Mouse (Mus musculus): ENCODE data around the gene Plcb4.
A peak's percentile ranks its signal among the peaks of the same experiment; 100 is the strongest.

The Plcb4 gene

DNA sequence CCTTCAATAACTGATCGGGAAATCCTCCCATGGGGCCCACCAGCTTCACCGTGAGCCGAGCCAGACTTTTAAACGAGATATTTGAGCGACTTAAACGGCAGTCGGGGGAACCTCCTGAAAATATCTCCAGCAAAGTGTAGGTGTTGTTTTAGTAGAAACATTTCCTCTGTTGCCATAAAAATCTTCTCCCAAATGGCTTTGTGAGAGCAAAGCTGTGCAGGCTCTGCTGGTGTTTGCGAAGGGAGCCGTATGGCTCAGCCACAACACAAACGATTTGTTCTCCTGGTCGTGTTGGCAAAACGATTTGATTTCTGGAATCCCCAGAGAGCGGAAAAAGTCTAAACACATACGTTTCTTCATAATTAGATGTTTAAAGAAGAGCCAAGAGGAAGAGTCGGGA, 90.8 kb downstream of the Plcb4 start:
- ATAC-seq (ENCODE audit: insufficient number of reproducible peaks, low FRiP score, low TSS enrichment) = no peak

DNA sequence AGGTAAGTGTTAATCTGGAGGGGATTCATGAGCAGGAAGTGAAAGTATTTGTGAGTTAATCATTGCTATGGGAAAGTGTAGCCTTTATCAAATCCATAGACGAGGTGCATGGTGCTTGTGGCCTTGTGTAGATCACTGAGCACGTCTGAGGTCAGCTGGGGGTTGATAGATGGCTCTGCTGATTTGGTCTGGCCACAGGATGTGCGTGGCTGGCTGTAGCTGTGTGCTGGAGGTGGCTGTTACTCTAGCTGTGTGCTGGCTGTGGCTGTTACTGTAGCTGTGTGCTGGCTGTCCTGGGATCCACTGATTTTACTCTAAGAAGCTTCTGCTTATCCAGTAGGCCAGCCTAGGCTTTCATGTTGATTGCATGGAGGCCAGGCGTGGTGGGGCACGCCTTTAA, 91.9 kb downstream of the Plcb4 start:
- no peak for ATAC-seq (ENCODE audit: insufficient number of reproducible peaks, low FRiP score, low TSS enrichment)

DNA sequence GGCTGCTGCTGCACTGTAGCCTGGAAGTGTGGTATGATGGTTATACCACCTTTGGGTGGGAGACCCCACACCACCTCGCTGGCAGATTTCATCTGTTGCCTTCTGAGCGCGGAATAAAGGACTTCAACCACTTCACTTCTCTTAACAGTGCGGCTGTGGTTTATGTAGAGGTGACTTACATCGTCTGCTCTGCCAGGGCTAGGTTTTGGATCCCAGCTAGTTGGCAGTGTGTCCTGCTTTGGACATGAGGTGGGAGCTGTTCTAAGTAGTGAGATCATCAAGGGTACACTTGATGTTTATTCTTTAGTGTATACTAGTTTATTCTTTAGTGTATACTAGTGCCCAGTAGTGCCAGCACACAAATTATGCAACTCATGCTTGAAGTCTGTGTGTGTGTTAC, 97.0 kb downstream of the Plcb4 start:
- no peak for ATAC-seq (ENCODE audit: insufficient number of reproducible peaks, low FRiP score, low TSS enrichment)

DNA sequence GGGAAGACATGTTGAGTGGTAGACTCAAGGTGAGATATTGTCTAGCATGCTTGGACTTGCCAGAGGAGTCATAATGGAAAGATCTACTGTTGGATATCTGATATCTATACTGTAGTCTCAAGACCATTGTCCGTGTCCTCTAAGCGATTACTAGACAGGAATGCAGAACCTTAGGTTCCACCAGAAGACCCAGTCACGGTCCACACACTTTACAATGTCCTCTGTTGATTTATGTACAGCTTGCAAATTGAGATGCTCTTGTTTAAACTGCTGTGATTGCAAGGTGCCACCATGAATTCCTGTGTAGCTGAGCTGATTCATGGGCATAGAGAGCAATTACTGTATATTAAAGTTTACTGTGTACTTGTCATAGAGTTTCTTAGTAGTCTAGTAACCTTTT, 98.7 kb downstream of the Plcb4 start:
- ATAC-seq (ENCODE audit: insufficient number of reproducible peaks, low FRiP score, low TSS enrichment) = no peak

DNA sequence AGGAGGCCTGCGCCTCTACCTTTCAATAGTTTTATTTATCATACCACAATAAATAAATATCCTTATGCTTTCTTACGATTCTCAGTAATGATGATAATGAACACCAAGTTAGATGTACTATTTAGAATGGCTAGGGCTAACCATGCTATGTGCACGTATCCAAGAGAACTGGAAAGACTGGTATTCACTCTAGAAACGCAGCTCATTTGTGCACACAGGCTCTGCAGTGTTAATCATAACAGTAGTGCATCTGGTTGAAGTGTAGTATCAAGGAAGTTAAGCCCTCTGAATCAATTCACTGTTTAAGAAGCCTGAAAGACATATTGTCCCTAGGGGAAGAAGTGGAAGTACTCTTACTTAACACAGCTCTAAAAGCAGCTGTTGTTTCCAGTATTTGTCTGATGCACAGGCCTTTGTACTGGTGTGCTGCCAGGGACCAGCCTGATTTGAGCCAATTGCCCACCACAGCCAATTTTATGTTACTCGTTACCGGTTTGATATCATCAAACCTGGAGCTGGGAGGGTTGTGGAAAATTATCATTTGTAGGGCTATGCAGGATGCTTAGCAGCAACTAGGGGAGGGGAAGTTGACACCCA, 100.8 kb downstream of the Plcb4 start:
- no peak for ATAC-seq (ENCODE audit: insufficient number of reproducible peaks, low FRiP score, low TSS enrichment)

DNA sequence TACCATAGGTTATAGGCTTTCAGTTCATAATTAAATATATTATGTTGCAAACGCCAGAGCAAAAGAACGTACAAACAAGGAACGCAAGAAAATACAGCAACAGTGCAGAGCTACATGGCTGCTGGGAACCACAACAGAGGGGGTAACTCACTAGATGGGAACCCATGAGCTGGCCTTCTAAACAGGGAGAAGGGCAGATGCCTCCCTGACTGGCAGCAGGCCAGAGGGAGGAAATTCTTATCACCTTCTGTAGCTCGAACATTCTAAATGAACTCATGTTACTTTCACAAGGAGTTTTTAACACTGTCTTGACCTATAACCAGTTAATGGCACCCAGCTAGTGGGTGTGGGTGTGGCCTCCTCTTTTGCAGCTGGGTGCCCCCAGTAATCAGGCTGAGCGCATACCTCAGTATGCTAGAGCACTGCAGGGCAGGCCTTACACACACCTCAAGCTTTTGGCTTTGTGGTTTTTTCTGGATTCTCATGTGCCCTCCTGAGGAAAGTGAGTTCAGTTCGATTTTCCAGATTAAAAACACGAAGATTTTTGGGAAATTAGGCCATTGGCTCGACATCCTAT, 102.5 kb downstream of the Plcb4 start:
- no peak for ATAC-seq (ENCODE audit: insufficient number of reproducible peaks, low FRiP score, low TSS enrichment)

DNA sequence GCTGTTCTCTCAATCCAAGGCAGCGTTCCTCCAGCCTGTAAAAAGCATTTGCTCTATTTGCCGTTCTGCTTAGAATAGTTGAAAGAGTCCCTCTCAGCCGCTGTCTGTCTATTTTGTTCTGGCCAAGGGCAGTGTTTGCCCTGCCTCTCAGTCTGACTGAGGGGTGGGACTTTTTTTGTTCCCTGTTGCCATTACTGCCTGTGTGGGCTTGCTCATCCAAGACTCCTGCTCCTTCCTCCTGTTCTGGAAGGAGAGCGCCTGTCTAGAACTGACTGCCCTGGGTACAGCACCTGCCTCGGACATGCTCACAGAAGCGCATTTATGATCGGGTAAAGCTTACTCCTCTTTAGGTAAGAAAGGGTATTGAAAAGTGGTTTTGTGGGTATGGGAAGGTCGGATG, 105.9 kb downstream of the Plcb4 start:
- ATAC-seq (ENCODE audit: insufficient number of reproducible peaks, low FRiP score, low TSS enrichment) = 0 out of 2 replicates have a peak, but pooled peaks have one; percentile 45

DNA sequence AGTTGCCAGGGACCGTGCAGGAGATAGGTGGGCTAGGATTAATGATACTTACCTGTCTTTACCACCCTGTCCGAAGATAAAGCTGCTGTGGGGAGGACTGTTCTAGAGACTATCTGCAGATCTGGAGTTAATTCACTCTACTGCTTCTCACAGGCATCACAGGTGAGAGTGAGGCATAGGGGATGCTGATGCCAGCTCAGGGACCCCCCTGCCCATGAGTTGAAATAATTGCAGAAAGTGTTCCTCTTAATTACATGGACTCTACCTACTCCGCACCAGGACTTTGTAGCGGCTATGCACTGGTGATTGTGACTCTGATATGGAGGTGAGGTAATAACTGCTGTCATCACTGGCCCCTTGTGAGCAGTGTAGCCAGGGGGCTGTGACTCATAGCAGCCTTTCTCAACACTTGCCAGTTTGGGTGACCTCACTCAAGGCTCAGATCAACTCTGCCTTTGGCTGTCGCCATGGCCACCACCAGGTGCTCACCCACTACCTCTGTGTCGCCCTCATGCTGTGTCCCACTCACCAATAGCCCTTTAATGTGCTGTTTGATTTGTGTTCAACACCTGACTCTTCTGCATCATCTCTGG, 107.8 kb downstream of the Plcb4 start:
- peak; percentile 68 for ATAC-seq (ENCODE audit: insufficient number of reproducible peaks, low FRiP score, low TSS enrichment)

DNA sequence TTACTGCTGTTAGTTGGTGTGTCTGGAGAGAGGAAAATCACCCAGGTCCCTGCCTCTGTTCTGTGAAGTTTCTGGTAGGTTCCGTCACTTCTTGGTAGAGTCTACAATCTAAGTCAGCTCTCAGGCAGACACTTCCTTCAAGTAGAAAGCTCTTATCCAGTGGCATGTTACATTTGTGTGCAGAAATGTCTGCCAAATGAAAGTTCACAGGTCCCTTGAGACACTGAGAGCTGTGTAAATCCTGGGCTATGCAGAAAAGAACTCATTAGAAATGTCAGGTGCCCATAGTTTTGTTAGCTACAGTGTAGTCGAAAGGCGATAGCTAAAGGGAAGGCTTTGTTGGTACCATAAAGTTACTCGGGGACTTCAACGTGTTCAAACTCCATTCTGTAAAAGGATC, 108.7 kb downstream of the Plcb4 start:
- ATAC-seq (ENCODE audit: insufficient number of reproducible peaks, low FRiP score, low TSS enrichment) = no peak

DNA sequence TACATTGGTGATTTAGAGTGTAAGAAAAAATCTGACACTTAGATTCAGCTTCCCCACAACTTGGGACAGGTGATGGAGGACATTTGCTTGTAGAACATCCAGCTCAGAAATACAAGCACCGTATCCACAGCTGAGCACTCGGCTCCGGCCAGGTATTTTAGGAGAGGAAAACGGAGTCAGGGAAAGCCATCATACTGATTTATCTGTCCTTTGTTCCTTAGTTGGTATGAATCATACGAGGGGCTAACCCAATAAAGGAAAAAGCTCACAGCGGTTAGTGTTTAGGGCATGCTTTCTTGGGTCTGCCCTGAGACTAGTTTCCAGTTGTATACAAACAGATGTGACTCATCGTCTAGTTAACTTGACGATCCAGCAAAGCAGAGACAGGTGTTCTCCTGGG, 110.9 kb downstream of the Plcb4 start:
- no peak for ATAC-seq (ENCODE audit: insufficient number of reproducible peaks, low FRiP score, low TSS enrichment)

DNA sequence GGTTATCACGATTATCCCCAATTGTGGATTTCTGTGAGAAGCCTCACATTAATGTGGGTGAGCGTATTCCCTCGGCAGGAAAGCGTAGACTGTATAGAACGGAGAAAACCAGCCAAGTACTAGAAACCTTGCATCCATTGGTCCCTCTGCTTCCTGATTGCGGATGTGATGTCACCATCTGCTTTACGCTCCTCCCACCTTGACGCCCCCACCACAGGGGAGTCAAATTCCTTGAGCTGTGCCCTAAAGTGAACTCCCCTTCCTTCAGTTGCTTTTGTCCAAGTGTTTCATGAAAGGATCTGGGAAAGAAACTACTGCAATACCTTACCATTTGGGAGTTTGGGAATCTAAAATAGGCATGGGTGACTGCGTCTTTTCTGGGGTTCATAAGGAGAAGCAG, 111.4 kb downstream of the Plcb4 start:
- no peak for ATAC-seq (ENCODE audit: insufficient number of reproducible peaks, low FRiP score, low TSS enrichment)

DNA sequence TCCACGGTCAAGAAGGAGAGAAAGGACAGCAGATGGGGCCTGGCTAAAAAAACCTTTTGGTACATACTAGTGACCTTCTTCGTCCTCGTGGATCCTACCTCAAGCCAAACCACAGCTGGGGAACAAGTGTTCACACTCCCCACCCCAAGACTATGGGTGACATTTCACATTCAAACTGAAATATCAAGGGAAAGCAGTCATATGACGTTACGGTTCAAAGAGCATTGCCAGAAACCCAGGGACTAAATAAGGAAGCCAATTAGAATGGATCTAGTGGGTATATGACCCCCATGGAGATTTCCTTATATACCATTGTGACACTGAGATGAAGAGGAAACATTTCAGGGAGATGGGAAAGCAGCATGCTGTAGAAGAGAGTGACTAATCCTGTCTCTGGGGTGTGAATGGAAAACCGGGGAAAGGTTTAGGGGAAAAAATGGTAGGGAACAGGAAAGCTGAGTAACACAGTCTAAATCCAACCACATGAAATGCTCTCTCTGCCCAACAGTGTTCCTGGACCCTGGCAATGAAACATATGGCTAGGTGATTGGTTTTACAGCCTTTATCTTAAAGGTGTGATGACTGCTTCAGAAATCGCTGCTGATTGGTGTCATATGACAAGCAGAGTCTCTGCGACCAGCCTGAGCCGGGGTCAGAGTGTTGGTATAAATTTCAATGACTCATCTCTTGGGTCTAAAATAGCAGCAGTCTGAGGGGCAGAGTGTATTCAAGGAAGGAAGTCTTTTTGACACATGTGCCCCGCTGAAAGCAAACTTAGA, 114.6 kb downstream of the Plcb4 start:
- ATAC-seq (ENCODE audit: insufficient number of reproducible peaks, low FRiP score, low TSS enrichment) = no peak

DNA sequence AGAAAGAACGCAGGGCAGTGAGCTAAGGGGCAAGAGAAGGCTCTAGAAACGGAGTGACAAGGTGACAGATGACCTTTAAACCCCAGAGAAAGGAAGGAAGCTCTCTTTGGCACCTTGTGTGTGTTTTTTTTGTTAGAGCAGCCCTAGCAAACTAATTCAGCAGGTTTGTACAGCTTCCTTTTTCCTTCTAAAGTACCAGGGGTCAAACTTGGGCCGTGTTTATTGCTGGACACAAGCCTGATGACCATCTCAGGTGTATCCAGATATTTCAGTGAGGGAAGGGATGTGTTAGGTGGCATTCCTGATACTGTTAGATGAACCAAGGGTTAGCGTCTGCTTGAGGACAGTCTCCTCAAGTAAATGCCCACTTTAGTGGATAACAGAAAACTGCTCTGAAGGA, 116.2 kb downstream of the Plcb4 start:
- ATAC-seq (ENCODE audit: insufficient number of reproducible peaks, low FRiP score, low TSS enrichment) = no peak

DNA sequence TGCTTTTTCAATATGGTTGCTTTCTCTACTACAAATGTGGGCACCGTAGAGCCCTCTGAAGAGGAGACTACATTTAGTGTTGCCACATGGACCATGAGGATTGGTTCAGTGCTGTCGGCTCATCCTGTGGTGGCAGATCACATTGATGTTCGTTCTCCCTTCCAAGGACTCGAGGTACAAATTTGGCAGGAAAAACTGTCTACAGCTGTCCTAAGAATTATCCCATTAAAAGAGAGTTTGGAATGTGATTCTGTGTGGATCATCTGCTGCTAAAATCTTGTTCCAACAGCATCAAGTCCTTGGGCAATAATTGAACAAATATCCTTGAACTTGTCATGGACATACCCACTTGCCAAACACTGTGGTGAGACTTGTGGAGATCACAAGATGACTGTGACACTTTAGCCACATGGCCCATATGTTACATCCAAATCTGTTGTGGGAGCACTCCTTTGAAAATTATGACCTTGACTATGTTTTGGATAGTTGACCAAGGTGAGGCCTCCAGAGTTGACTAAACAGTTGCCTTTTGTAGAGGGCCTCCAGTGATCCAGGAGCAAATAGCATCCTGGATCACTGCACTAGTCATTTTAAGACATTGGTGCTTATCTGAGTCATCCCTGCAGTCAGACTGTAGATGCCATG, 117.4 kb downstream of the Plcb4 start:
- ATAC-seq (ENCODE audit: insufficient number of reproducible peaks, low FRiP score, low TSS enrichment) = no peak

DNA sequence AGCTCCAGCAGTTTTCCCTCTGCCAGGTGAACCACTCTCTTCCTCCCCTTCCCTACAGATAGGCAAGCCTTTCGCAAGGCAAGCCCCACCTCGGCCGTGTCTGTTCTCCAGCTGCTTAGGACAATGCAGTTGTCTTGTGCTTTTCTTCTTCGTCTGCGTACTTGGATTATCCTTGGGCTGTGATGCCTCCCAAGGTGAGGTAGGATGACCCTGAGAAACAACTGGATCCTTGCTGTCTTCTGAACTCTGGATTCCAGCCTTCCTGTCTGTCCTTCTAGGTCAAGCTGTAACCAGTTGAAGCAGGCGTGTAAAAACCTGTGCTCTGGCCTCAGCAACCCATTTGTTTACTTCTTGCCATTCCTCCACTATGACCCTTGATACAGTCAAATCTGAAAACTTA, 122.6 kb downstream of the Plcb4 start:
- ATAC-seq (ENCODE audit: insufficient number of reproducible peaks, low FRiP score, low TSS enrichment) = no peak

DNA sequence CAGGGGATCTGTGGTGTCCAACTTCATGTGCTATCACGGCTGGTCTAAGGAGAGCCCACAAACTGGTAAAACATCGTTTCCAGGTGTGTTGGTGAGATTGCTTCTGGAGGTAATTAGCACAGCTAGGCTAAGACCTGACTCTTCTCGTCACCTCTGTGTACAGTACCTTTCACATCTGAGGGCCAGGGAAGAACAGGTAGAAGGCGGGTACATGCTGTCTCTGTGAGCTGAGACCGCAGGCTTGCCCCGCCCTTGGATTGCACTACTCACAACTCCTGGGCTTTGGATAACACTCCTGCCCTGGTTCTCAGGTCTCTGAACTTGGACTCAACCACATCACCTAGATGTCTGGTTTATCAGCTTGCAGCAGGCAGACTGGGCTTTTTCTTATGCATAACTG, 128.6 kb downstream of the Plcb4 start:
- ATAC-seq (ENCODE audit: insufficient number of reproducible peaks, low FRiP score, low TSS enrichment) = no peak

DNA sequence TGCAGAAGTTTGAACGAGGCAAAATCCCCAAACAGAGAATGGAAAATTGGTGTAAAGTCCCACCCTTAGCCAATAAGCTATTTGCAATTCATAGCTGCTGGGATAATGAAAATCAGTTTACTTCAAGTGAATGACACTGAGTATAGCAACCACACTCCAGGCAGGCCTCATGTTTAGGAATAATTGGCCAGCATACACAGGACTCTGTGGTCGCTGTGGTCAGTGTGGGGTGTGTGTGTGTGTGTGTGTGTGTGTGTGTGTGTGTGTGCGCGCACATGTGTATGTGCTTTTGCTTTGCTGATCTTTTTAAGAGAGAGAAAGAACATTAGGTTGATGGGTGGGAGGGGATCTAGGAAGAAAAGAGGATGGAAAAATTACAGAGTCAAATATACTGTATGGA, 134.1 kb downstream of the Plcb4 start:
- no peak for ATAC-seq (ENCODE audit: insufficient number of reproducible peaks, low FRiP score, low TSS enrichment)

DNA sequence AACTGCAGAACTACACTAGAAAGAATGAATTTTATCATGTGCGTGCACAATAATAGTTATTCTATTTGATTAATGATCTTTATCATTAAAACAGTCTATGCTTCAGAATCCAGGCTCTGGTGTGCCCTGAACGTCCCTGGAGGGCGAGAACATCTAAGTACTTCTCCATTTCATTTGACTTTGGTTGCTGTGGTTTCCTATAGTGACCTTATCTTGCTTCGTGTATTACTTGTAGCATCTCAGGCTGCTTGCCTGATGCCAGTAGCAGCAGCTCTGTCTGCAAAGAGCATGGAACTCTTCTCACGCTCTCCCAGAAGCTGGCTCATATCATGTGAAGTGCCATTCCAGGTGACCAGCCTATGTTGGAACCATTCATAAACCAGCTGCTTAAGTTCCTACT, 137.9 kb downstream of the Plcb4 start:
- no peak for ATAC-seq (ENCODE audit: insufficient number of reproducible peaks, low FRiP score, low TSS enrichment)

DNA sequence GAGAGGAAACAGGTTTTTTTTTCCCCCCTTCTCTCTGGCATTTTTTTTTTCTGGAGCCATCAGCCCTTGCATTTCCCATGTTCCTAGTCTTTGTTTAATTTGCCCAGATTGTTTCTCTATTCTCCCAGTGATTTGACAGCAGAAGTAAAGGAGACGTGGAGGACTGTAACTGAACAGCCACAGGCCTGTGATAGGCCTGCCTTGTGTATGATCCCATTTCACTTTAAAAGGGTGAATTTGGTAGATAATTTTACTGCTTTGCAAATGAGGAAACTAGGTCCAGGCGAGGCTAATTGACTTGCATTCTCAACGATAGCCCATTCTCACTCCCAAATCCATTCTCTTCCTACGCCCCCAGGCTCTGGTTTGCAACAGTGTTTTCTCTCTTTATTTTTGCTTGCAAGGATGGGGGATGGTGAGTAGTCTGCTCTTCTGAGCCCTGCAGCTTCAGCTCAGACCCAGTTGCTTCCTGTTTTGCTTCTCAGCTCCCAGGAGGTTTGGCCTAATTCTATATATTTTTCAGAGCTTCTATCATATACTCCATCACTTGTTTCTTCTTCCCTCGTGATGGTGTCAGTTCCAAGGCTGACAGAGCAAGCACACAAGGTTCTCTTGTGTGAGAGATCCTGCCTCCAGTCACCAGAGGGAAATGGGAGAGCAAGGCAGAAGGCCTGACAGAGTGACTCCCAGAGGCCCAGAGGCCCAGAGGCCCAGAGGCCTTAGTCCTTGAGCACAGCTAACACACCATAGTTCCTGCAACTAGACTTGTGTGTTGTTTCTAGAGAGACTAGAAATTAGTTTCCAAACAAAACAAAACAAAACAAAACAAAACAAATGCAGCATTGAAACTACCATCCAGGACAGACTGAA, 139.1 kb downstream of the Plcb4 start:
- ATAC-seq (ENCODE audit: insufficient number of reproducible peaks, low FRiP score, low TSS enrichment) = no peak

DNA sequence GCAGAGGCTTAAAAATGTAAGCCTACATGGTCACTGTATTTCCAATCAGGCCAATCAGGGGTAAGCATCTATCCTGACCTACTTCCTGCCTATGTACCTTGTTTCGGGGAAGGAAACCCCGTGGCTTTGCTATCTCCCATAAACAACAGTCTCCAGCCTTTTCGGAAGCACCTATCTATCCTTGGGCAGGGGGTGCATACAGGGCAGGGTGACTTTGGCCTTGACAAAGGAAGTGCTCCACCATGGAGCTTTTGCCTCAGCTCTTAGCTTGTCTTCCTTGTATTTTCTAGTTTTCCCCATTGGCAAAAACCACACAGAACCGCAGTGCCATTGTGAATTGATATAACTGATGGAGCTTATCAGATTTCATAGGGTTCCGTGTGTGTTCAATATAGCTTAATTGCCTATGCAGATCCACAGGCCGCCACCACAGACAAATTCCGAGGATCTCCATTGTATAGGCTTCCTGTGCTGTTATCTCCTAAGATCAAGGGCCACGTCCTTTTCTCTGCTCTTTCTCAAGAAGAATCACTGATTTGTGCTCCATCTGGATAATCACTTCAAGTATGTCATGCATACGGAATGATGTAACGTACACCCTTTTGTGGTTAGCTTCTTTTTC, 140.4 kb downstream of the Plcb4 start:
- no peak for ATAC-seq (ENCODE audit: insufficient number of reproducible peaks, low FRiP score, low TSS enrichment)
